Mouse (Mus musculus) stomach, postnatal 0 days (tissue): ENCODE results near the gene Tmem238l.

Source experiments
- CTCF ChIP-seq: IDR thresholded peaks from 2 replicates; pipeline ENCODE4 v1.5.1; 2016; ENCODE audit warnings: antibody characterized with exemption, low read depth, mild to moderate bottlenecking, moderate library complexity
- EP300 ChIP-seq: optimal IDR thresholded peaks from 2 replicates; pipeline ENCODE3; 2016; ENCODE audit warnings: antibody characterized with exemption

DNA sequence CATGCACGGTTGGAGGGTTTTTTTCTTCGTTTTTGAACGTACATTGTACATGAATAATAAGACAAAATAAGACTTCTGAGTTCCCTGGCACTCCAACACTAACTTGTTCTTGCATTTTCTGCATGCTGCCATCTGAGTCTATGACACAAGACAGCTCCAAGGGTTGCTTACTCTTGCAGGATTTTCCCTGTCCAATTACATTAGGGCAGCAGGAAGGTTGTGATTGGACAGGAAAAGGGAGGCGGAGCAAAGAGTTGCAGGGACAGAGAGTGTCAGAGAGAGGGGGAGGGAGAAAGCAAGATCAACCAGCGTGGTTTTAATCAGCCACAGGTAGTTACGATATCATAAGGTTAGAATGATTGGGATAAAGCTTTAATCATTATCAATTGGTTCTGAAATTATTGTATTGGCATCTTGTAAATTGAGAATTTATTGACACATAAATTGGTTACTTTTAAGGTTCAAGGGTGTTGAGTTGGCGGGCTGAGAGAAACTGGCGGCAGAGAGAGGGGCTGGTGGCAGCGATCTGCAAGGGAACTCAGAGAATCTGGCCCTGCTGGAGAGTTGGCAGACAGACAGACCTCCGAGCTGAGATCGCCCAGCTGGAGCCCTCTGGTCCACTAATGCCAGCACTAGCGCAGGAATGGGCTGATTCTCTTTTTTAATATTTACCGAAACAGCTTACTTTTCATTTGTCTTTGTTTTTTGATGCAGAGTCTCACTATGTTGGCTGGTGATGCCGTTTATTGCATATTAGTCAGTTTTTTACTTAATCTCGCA, 25.1 kb downstream of the Tmem238l start:
- TF ChIP-seq CTCF (no peak), EP300 (no peak)
